ENCODE assay signal across 16 mouse cellular contexts in the genomic region with DNA sequence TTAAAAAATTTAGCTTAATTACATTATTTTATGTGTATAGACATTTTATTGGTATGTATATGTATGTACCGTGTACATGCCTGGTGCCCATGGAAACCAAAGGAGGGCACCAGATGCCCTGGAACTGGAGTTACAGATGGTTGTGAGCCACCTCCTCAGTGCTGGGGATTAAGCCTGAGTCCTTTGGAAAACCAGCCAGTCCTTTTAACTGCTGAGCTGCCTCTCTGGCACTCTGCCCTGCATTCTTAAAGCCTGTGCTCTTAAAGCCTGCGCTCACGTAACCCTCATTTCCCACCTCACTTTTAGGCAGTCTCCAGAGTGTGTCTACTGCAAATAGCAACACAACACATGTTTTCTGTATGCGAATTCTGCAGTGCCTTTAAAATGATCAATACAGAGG. TPM values are rescaled to one million over a fixed set of nuclear protein-coding genes. Genes with fewer than 3 reads are reported as not detected.
A peak's percentile ranks its signal among the peaks of the same experiment; 100 is the strongest.
DNase-seq lines count a peak whose midpoint lies in the region; ATAC-seq lines count a peak whose summit lies in the region.
"Had no signal": no experiment of that assay in that cellular context is flagged by ENCODE, and none has a peak within 500 bp of the region (broad histone marks: within the 10 kb centered on the region; RNA-seq: fewer than 3 reads in every experiment).

No protein-coding gene starts in this region.

- WGBS in heart, embryonic 12.5 days = 75% methylated on average over 4 of the region's 4 CpGs
- 57% methylated on average over 4 of the region's 4 CpGs for WGBS in macrophage (ENCODE audit: missing documents)

- H3K4me3 ChIP-seq in heart, embryonic 12.5 days = no peak overlapping the region
- H3K4me3 ChIP-seq in macrophage (ENCODE audit: inconsistent target) = no peak overlapping the region

- no peaks in the 10 kb centered on the region for H3K4me1 ChIP-seq in heart, embryonic 12.5 days (replicated peaks)

- DNase-seq in cerebellum, postnatal 10 days = peak; percentile 16 to 21
- no peak for DNase-seq in cerebellum, adult 9-10 months
- DNase-seq in heart, postnatal 4 days = peak; percentile 29
- DNase-seq in retina, postnatal 1 day = peak; percentile 17
- no peak for DNase-seq in retina, embryonic 14.5 days (ENCODE audit: low spot score)
- DNase-seq in cerebellum, adult 11-12 months = no peak
- DNase-seq: adrenal gland, adult 8-10 months; kidney, postnatal 14 days; thymus, postnatal 4 days had no signal

- no peak overlapping the region for H3K9ac ChIP-seq in heart, embryonic 12.5 days

- H3K9me3 ChIP-seq in heart, embryonic 12.5 days (replicated peaks) = no peaks in the 10 kb centered on the region

- H3K79me2 ChIP-seq in macrophage (ENCODE audit: inconsistent target) = no peaks in the 10 kb centered on the region; the same call in 1 of the 2 replicates

- no peaks in the 10 kb centered on the region for H3K27me3 ChIP-seq in heart, embryonic 12.5 days (replicated peaks)

- ATAC-seq in heart, embryonic 12.5 days (ENCODE audit: insufficient number of reproducible peaks, low FRiP score) = no peak
- ATAC-seq: intestine, embryonic 16.5 days; lung, postnatal 0 days had no signal

- no peaks in the 10 kb centered on the region for H3K36me3 ChIP-seq in heart, embryonic 12.5 days
- peaks cover 28% of the 10 kb centered on the region for H3K36me3 ChIP-seq in macrophage (ENCODE audit: inconsistent target)

- H3K27ac ChIP-seq in heart, embryonic 12.5 days (ENCODE audit: poor library complexity, severe bottlenecking) = no peak overlapping the region
- H3K27ac ChIP-seq in macrophage = peak overlapping the region; percentile 99

- no peak overlapping the region for H3K4me2 ChIP-seq in heart, embryonic 12.5 days
- H3K4me2 ChIP-seq: liver, embryonic 11.5 days; midbrain, embryonic 11.5 days had no signal

RNA-seq across cellular contexts. Expression of gene Slamf7, which starts 21.9 kb away (rescaled TPM):
- not detected for total RNA-seq in heart, postnatal 4 days (2021)
- polyA plus RNA-seq in heart, embryonic 12.5 days (2016; fragmentation: Nextera tagmentation; extraction: Ambion mirVana) = not detected in 2 replicates
- total RNA-seq in macrophage (2018; cell fraction: chromatin; rRNA removed) = 1,000 to 10,000 TPM in 9 of 26 experiments, 100 to 1,000 TPM in 17; 248 to 1,912 (median 729) TPM
- total RNA-seq in macrophage (2018; cell fraction: cytosol; rRNA removed) = 1,000 to 10,000 TPM in 1 of 26 experiments, 100 to 1,000 TPM in 25; 219 to 1,276 (median 582) TPM
- total RNA-seq in macrophage (2018; cell fraction: nucleus; rRNA removed) = 1,000 to 10,000 TPM in 13 of 26 experiments, 100 to 1,000 TPM in 13; 184 to 2,064 (median 1,037) TPM
- 92.5 to 257 TPM (median 179 TPM) in 3 replicates for polyA plus RNA-seq in macrophage (2018)
- polyA plus RNA-seq: hindbrain, embryonic 11.5 days; liver, embryonic 11.5 days; midbrain, embryonic 11.5 days had no signal

RNA-seq across cellular contexts. Expression of gene Ly9, which starts 23.7 kb away (rescaled TPM):
- total RNA-seq in heart, postnatal 4 days (2021) = under 1 TPM; 0.25 to 0.33 TPM
- 0.10 TPM in 1 of 2 replicates, not detected in the other for polyA plus RNA-seq in heart, embryonic 12.5 days (2016; fragmentation: Nextera tagmentation; extraction: Ambion mirVana)
- 100 to 1,000 TPM in 23 of 26 experiments, 10 to 100 TPM in 3; 76.8 to 200 (median 144) TPM for total RNA-seq in macrophage (2018; cell fraction: chromatin; rRNA removed)
- 100 to 1,000 TPM; 293 to 703 (median 450) TPM for total RNA-seq in macrophage (2018; cell fraction: cytosol; rRNA removed)
- 100 to 1,000 TPM; 156 to 447 (median 313) TPM for total RNA-seq in macrophage (2018; cell fraction: nucleus; rRNA removed)
- 199 to 492 TPM (median 394 TPM) in 3 replicates for polyA plus RNA-seq in macrophage (2018)
- polyA plus RNA-seq: hindbrain, embryonic 11.5 days; midbrain, embryonic 11.5 days had no signal

RNA-seq across cellular contexts. Expression of gene Cd48, which starts 50.9 kb away (rescaled TPM):
- 1 to 10 TPM in 1 of 2 experiments, under 1 TPM in 1; 0.65 to 1.0 TPM for total RNA-seq in heart, postnatal 4 days (2021)
- polyA plus RNA-seq in heart, embryonic 12.5 days (2016; fragmentation: Nextera tagmentation; extraction: Ambion mirVana) = 0.69 and 0.86 TPM in 2 replicates
- total RNA-seq in macrophage (2018; cell fraction: chromatin; rRNA removed) = 100 to 1,000 TPM in 25 of 26 experiments, 10 to 100 TPM in 1; 76.3 to 222 (median 181) TPM
- total RNA-seq in macrophage (2018; cell fraction: cytosol; rRNA removed) = 100 to 1,000 TPM; 200 to 270 (median 237) TPM
- total RNA-seq in macrophage (2018; cell fraction: nucleus; rRNA removed) = 100 to 1,000 TPM; 137 to 292 (median 225) TPM
- polyA plus RNA-seq in macrophage (2018) = 230 to 330 TPM (median 260 TPM) in 3 replicates

Comparison
In these comparisons a context has a peak if more than half of its experiments do, and no peak if none do; other contexts are left out.
1. DNase-seq: peak in cerebellum, postnatal 10 days (2 of 2), heart, postnatal 4 days (single experiment) and retina, postnatal 1 day (single experiment); none in cerebellum, adult 9-10 months (single experiment), retina, embryonic 14.5 days (single experiment) and cerebellum, adult 11-12 months (single experiment).
2. RNA of gene Slamf7, which starts 21.9 kb away (polyA plus RNA-seq): 92.5 to 257 TPM in macrophage; not detected in heart, embryonic 12.5 days; every median in the first group is over 10 times any median in the second.
3. RNA of gene Ly9, which starts 23.7 kb away (polyA plus RNA-seq): 199 to 492 TPM in macrophage; 0.10 TPM in heart, embryonic 12.5 days; every median in the first group is over 100 times any median in the second.
4. RNA of gene Cd48, which starts 50.9 kb away (polyA plus RNA-seq): 230 to 330 TPM in macrophage; 0.69 to 0.86 TPM in heart, embryonic 12.5 days; every median in the first group is over 100 times any median in the second.